Mouse (Mus musculus) hindbrain, embryonic 14.5 days (tissue): ENCODE results near the gene Pla2g4b. TPM values are rescaled to one million over a fixed set of nuclear protein-coding genes. Genes with fewer than 3 reads are reported as not detected.

Experiments used
- ATAC-seq: fragments of 200-750 bp; cut with Nextera tagmentation; 2 replicates; pipeline ENCODE4 v1.8.0; 2017; ENCODE audit warnings: moderate number of reproducible peaks, mild to moderate bottlenecking, moderate TSS enrichment, moderate library complexity; ENCODE audit not compliant: low FRiP score
- DNase-seq: peaks from one replicate; pipeline ENCODE4 v3.0.0-alpha.2; 2015; ENCODE audit warnings: low spot score
- H3K27ac ChIP-seq: fragments of 300-500 bp; sonication (generic); 2 replicates; pipeline ENCODE4 v1.5.1; 2014; ENCODE audit warnings: mild to moderate bottlenecking, moderate library complexity
- H3K27me3 ChIP-seq: fragments of 300-500 bp; sonication (generic); 2 replicates; pipeline ENCODE4 v1.6.1; 2014; ENCODE audit warnings: mild to moderate bottlenecking, low read length, mixed read lengths; ENCODE audit not compliant: control insufficient read depth, insufficient read depth
- H3K36me3 ChIP-seq: fragments of 300-500 bp; sonication (generic); replicated peaks from 2 replicates; pipeline ENCODE4 v1.6.1; 2014; ENCODE audit not compliant: control insufficient read depth, insufficient read depth
- H3K4me1 ChIP-seq: fragments of 300-500 bp; sonication (generic); replicated peaks from 2 replicates; pipeline ENCODE4 v1.6.1; 2014; ENCODE audit warnings: antibody characterized with exemption, low read length, mixed read lengths; ENCODE audit not compliant: control insufficient read depth, insufficient read depth
- H3K4me2 ChIP-seq: fragments of 300-500 bp; sonication (generic); replicated peaks from 2 replicates; pipeline ENCODE4 v1.6.1; 2014; ENCODE audit warnings: mild to moderate bottlenecking, moderate library complexity
- H3K4me3 ChIP-seq: fragments of 300-500 bp; sonication (generic); replicated peaks from 2 replicates; pipeline ENCODE4 v1.5.1; 2014; ENCODE audit warnings: mild to moderate bottlenecking, low read length
- H3K9ac ChIP-seq: fragments of 300-500 bp; sonication (generic); 2 replicates; pipeline ENCODE4 v1.6.1; 2014
- H3K9me3 ChIP-seq: fragments of 300-500 bp; sonication (generic); 2 replicates; pipeline ENCODE4 v1.6.1; 2016; ENCODE audit warnings: low read length; ENCODE audit not compliant: control insufficient read depth
- WGBS: fragments of 180-500 bp; shearing (Covaris S2); extraction: QIAGEN DNeasy Blood & Tissue Kit; methylation state at CpG from one replicate; pipeline ENCODE4 v1.1.7; 2014; 5-methylcytosine and 5-hydroxymethylcytosine counted together
- polyA plus RNA-seq: library from polyadenylated mRNA; unstranded; fragments of >200 nt; fragmentation: Nextera tagmentation; extraction: Ambion mirVana; gene quantifications from 2 replicates; pipeline ENCODE4 v1.2.1, GENCODE M21; 2014

Gene Pla2g4b
- polyA plus RNA-seq, 1 experiment from 2014 or later = 2.7 TPM

- Histone ChIP-seq H3K4me3 (no peak overlapping the region), H3K9me3 (no peaks in the 10 kb centered on the region), H3K9ac (no peak overlapping the region), H3K4me2 (no peak overlapping the region), H3K27ac (no peak overlapping the region), H3K4me1 (no peaks in the 10 kb centered on the region), H3K27me3 (no peaks in the 10 kb centered on the region; the same call in 1 of the 2 replicates), H3K36me3 (no peaks in the 10 kb centered on the region)
- DNase-seq (no peak), ATAC-seq (peak; percentile 44; the same call in 1 of the 2 replicates)
- 40% methylated on average over 16 of the region's 16 CpGs for WGBS
Observed at GRCm38 (mm10) chr2:120068555-120069465, 35.6 kb downstream of the Pla2g4b start.

- Histone ChIP-seq H3K4me2 (no peak overlapping the region), H3K27ac (no peak overlapping the region), H3K9me3 (no peaks in the 10 kb centered on the region), H3K4me1 (no peaks in the 10 kb centered on the region), H3K4me3 (no peak overlapping the region), H3K27me3 (peaks cover 2% of the 10 kb centered on the region), H3K36me3 (no peaks in the 10 kb centered on the region), H3K9ac (no peak overlapping the region)
- no peak for ATAC-seq
- no peak for DNase-seq
- 68% methylated on average over 8 of the region's 8 CpGs for WGBS
Observed at GRCm38 (mm10) chr2:120069466-120069990, 36.3 kb downstream of the Pla2g4b start.

- Histone ChIP-seq H3K27ac (no peak overlapping the region), H3K36me3 (no peaks in the 10 kb centered on the region), H3K9ac (no peak overlapping the region), H3K4me2 (no peak overlapping the region), H3K27me3 (peaks cover 32% of the 10 kb centered on the region), H3K4me3 (no peak overlapping the region), H3K9me3 (no peaks in the 10 kb centered on the region), H3K4me1 (no peaks in the 10 kb centered on the region)
- DNase-seq = no peak
- whole genome bisulfite sequencing = 96% methylated on average over 4 of the region's 4 CpGs
- ATAC-seq = no peak
Observed at GRCm38 (mm10) chr2:120074096-120074495, 40.9 kb downstream of the Pla2g4b start.

GRCm38 (mm10) chr2:120076076-120076705 is 43.0 kb downstream of the Pla2g4b start:
- Histone ChIP-seq H3K4me3 (peak overlapping the region; percentile 34), H3K4me2 (peak overlapping the region; percentile 62), H3K36me3 (no peaks in the 10 kb centered on the region), H3K9me3 (no peaks in the 10 kb centered on the region), H3K9ac (peak overlapping the region; percentile 35), H3K27me3 (peaks cover 32% of the 10 kb centered on the region), H3K27ac (no peak overlapping the region), H3K4me1 (no peaks in the 10 kb centered on the region)
- peak; percentile 53 for DNase-seq
- WGBS = 2% methylated on average over 36 of the region's 36 CpGs
- ATAC-seq = peak; percentile 62; the same call in 1 of the 2 replicates

- no peak overlapping the region for H3K9ac ChIP-seq
- H3K4me1 ChIP-seq = no peaks in the 10 kb centered on the region
- peaks cover 2% of the 10 kb centered on the region for H3K27me3 ChIP-seq
- ATAC-seq = no peak
- H3K4me2 ChIP-seq = no peak overlapping the region
- 65% methylated on average over 2 of the region's 2 CpGs for WGBS
- no peak overlapping the region for H3K4me3 ChIP-seq
- H3K27ac ChIP-seq = no peak overlapping the region
- H3K9me3 ChIP-seq = no peaks in the 10 kb centered on the region
- H3K36me3 ChIP-seq = no peaks in the 10 kb centered on the region
- DNase-seq = no peak
Observed at GRCm38 (mm10) chr2:120082416-120082815, 49.2 kb downstream of the Pla2g4b start.

- Histone ChIP-seq H3K9ac (no peak overlapping the region), H3K4me2 (no peak overlapping the region), H3K27me3 (no peaks in the 10 kb centered on the region), H3K9me3 (no peaks in the 10 kb centered on the region), H3K4me3 (no peak overlapping the region), H3K27ac (no peak overlapping the region), H3K4me1 (no peaks in the 10 kb centered on the region), H3K36me3 (0 out of 2 replicates have a peak, but pooled peaks cover 2% of the 10 kb centered on the region)
- DNase-seq = no peak
- WGBS = 85% methylated on average over 14 of the region's 14 CpGs
- no peak for ATAC-seq
Observed at GRCm38 (mm10) chr2:120084593-120085361, 51.6 kb downstream of the Pla2g4b start.

- Histone ChIP-seq H3K27me3 (no peaks in the 10 kb centered on the region), H3K9ac (no peak overlapping the region), H3K4me3 (no peak overlapping the region), H3K4me2 (no peak overlapping the region), H3K4me1 (no peaks in the 10 kb centered on the region), H3K9me3 (no peaks in the 10 kb centered on the region), H3K36me3 (0 out of 2 replicates have a peak, but pooled peaks cover 4% of the 10 kb centered on the region), H3K27ac (no peak overlapping the region)
- no peak for ATAC-seq
- WGBS = 90% methylated on average over 3 of the region's 3 CpGs
- no peak for DNase-seq
Observed at GRCm38 (mm10) chr2:120086038-120086437, 52.8 kb downstream of the Pla2g4b start.

- H3K36me3 ChIP-seq = 0 out of 2 replicates have a peak, but pooled peaks cover 4% of the 10 kb centered on the region
- H3K4me1 ChIP-seq = no peaks in the 10 kb centered on the region
- H3K9me3 ChIP-seq = no peaks in the 10 kb centered on the region
- no peak for ATAC-seq
- no peak overlapping the region for H3K4me3 ChIP-seq
- H3K27ac ChIP-seq = no peak overlapping the region
- H3K9ac ChIP-seq = no peak overlapping the region
- no peaks in the 10 kb centered on the region for H3K27me3 ChIP-seq
- no peak for DNase-seq
- 82% methylated on average over 3 of the region's 3 CpGs for WGBS
- no peak overlapping the region for H3K4me2 ChIP-seq
Observed at GRCm38 (mm10) chr2:120087391-120087790, 54.2 kb downstream of the Pla2g4b start.
